Mouse (Mus musculus) intestine, postnatal 0 days (tissue): ENCODE results near the gene Morc3. TPM values are rescaled to one million over a fixed set of nuclear protein-coding genes. Genes with fewer than 3 reads are reported as not detected.

Experiments
- ATAC-seq: fragments of 200-750 bp; cut with Nextera tagmentation; 2 replicates; pipeline ENCODE4 v1.8.0; 2017; ENCODE audit warnings: mild to moderate bottlenecking, moderate TSS enrichment, moderate library complexity
- H3K27ac ChIP-seq: fragments of 300-500 bp; sonication (generic); 2 replicates; pipeline ENCODE4 v1.5.1; 2014; ENCODE audit warnings: mild to moderate bottlenecking, low read depth, low read length, moderate library complexity
- H3K27me3 ChIP-seq: fragments of 300-500 bp; sonication (generic); replicated peaks from 2 replicates; pipeline ENCODE4 v1.6.1; 2014; ENCODE audit warnings: low read length, mixed read lengths; ENCODE audit not compliant: control insufficient read depth, insufficient read depth
- H3K36me3 ChIP-seq: fragments of 300-500 bp; sonication (generic); 2 replicates; pipeline ENCODE4 v1.6.1; 2014; ENCODE audit warnings: mild to moderate bottlenecking, moderate library complexity; ENCODE audit not compliant: control insufficient read depth, insufficient read depth
- H3K4me1 ChIP-seq: fragments of 300-500 bp; sonication (generic); replicated peaks from 2 replicates; pipeline ENCODE4 v1.6.1; 2014; ENCODE audit warnings: antibody characterized with exemption, low read length, mixed read lengths; ENCODE audit not compliant: control insufficient read depth, insufficient read depth
- H3K4me2 ChIP-seq: fragments of 300-500 bp; sonication (generic); replicated peaks from 2 replicates; pipeline ENCODE4 v1.6.1; 2014; ENCODE audit warnings: low read depth, mild to moderate bottlenecking, moderate library complexity
- H3K4me3 ChIP-seq: fragments of 300-500 bp; sonication (generic); 2 replicates; pipeline ENCODE4 v1.5.1; 2014; ENCODE audit warnings: low read depth, low read length
- H3K9ac ChIP-seq: fragments of 300-500 bp; sonication (generic); 2 replicates; pipeline ENCODE4 v1.6.1; 2014; ENCODE audit warnings: mild to moderate bottlenecking, low read depth, low read length
- H3K9me3 ChIP-seq: fragments of 300-500 bp; sonication (generic); 2 replicates; pipeline ENCODE4 v1.6.1; 2016; ENCODE audit warnings: mixed run types; ENCODE audit not compliant: control insufficient read depth
- CTCF ChIP-seq: sonication (generic); IDR thresholded peaks from 2 replicates; pipeline ENCODE4 v1.5.1; 2016; ENCODE audit warnings: low read depth, mild to moderate bottlenecking, control low read depth, antibody characterized with exemption, moderate library complexity
- WGBS: fragments of 180-500 bp; shearing (Covaris S2); extraction: QIAGEN DNeasy Blood & Tissue Kit; methylation state at CpG from one replicate; pipeline ENCODE4 v1.1.7; 2014; 5-methylcytosine and 5-hydroxymethylcytosine counted together
- polyA plus RNA-seq: library from polyadenylated mRNA; unstranded; fragments of >200 nt; fragmentation: Nextera tagmentation; extraction: Ambion mirVana; gene quantifications from 2 replicates; pipeline ENCODE4 v1.2.1, GENCODE M21; 2015

Gene Morc3
- polyA plus RNA-seq, 1 experiment from 2014 or later = 15.5 TPM

- 77% methylated on average over 4 of the region's 4 CpGs for WGBS
- H3K27ac ChIP-seq = no peak overlapping the region
- no peaks in the 10 kb centered on the region for H3K9me3 ChIP-seq
- ATAC-seq = no peak
- no peaks in the 10 kb centered on the region for H3K4me1 ChIP-seq
- H3K4me2 ChIP-seq = no peak overlapping the region
- no peaks in the 10 kb centered on the region for H3K27me3 ChIP-seq
- no peak overlapping the region for H3K9ac ChIP-seq
- peaks cover 83% of the 10 kb centered on the region for H3K36me3 ChIP-seq
- H3K4me3 ChIP-seq = no peak overlapping the region
- no peak for TF ChIP-seq CTCF
Measured at GRCm38 (mm10) chr16:93859967-93860366, 28.0 kb downstream of the Morc3 start.

- H3K36me3 ChIP-seq = peaks cover 83% of the 10 kb centered on the region
Measured at GRCm38 (mm10) chr16:93860686-93861085, 28.8 kb downstream of the Morc3 start.

GRCm38 (mm10) chr16:93874841-93875240 is 42.9 kb downstream of the Morc3 start:
- Histone ChIP-seq H3K9ac (no peak overlapping the region), H3K36me3 (peaks cover 67% of the 10 kb centered on the region), H3K4me3 (no peak overlapping the region), H3K27ac (no peak overlapping the region), H3K4me1 (no peaks in the 10 kb centered on the region), H3K9me3 (no peaks in the 10 kb centered on the region), H3K27me3 (no peaks in the 10 kb centered on the region), H3K4me2 (no peak overlapping the region)
- WGBS = 76% methylated on average over 13 of the region's 13 CpGs
- ATAC-seq = no peak
- TF ChIP-seq CTCF = no peak

More at GRCm38 (mm10) chr16:93860686-93861085, 28.8 kb downstream of the Morc3 start:
- no peaks in the 10 kb centered on the region for H3K9me3 ChIP-seq
- no peak overlapping the region for H3K4me2 ChIP-seq
- no peaks in the 10 kb centered on the region for H3K27me3 ChIP-seq
- no peak for ATAC-seq
- no peak for TF ChIP-seq CTCF
- no peak overlapping the region for H3K4me3 ChIP-seq
- H3K9ac ChIP-seq = no peak overlapping the region
- no peaks in the 10 kb centered on the region for H3K4me1 ChIP-seq
- H3K27ac ChIP-seq = no peak overlapping the region

- ATAC-seq = no peak
- H3K4me2 ChIP-seq = no peak overlapping the region
- WGBS = 85% methylated on average over 6 of the region's 6 CpGs
- peaks cover 39% of the 10 kb centered on the region for H3K36me3 ChIP-seq
- no peak overlapping the region for H3K4me3 ChIP-seq
- TF ChIP-seq CTCF = no peak
- no peaks in the 10 kb centered on the region for H3K9me3 ChIP-seq
- no peaks in the 10 kb centered on the region for H3K4me1 ChIP-seq
- H3K9ac ChIP-seq = no peak overlapping the region
- no peak overlapping the region for H3K27ac ChIP-seq
- H3K27me3 ChIP-seq = no peaks in the 10 kb centered on the region
Measured at GRCm38 (mm10) chr16:93877612-93878380, 45.9 kb downstream of the Morc3 start.

GRCm38 (mm10) chr16:93883423-93884085 is 51.6 kb downstream of the Morc3 start, which contains the start of gene Chaf1b:
Gene Chaf1b, plus strand, starts transcription at chr16:93883901.
- H3K27ac ChIP-seq = peak within 1 kb of the TSS; percentile 0; the same call in 1 of the 2 replicates
- whole genome bisulfite sequencing = under 1% methylated on average over 54 of the region's 54 CpGs

GRCm38 (mm10) chr16:93884086-93884721 is 52.3 kb downstream of the Morc3 start:
- peak; percentile 12 for ATAC-seq

More at GRCm38 (mm10) chr16:93883423-93884085, 51.6 kb downstream of the Morc3 start, which contains the start of gene Chaf1b:
- H3K27me3 ChIP-seq = no peaks in the 10 kb centered on the region
- H3K4me3 ChIP-seq = peak within 1 kb of the TSS; percentile 87
- no peaks in the 10 kb centered on the region for H3K9me3 ChIP-seq
- no peaks in the 10 kb centered on the region for H3K36me3 ChIP-seq
- no peak for TF ChIP-seq CTCF
- peak; percentile 93 for ATAC-seq
- H3K4me1 ChIP-seq = no peaks in the 10 kb centered on the region
- H3K9ac ChIP-seq = peak within 1 kb of the TSS; percentile 65
- peak within 1 kb of the TSS; percentile 96 for H3K4me2 ChIP-seq

More at GRCm38 (mm10) chr16:93884086-93884721, 52.3 kb downstream of the Morc3 start:
- under 1% methylated on average over 43 of the region's 43 CpGs for WGBS
- no peaks in the 10 kb centered on the region for H3K27me3 ChIP-seq
- H3K4me2 ChIP-seq = peak overlapping the region; percentile 96
- H3K9me3 ChIP-seq = no peaks in the 10 kb centered on the region
- TF ChIP-seq CTCF = no peak
- no peaks in the 10 kb centered on the region for H3K4me1 ChIP-seq
- peak overlapping the region; percentile 0; the same call in 1 of the 2 replicates for H3K27ac ChIP-seq
- H3K4me3 ChIP-seq = peak overlapping the region; percentile 87
- H3K36me3 ChIP-seq = peaks cover 3% of the 10 kb centered on the region; the same call in 1 of the 2 replicates
- H3K9ac ChIP-seq = peak overlapping the region; percentile 65
